8 mouse cellular contexts compared by ENCODE assay signal in the genomic region with DNA sequence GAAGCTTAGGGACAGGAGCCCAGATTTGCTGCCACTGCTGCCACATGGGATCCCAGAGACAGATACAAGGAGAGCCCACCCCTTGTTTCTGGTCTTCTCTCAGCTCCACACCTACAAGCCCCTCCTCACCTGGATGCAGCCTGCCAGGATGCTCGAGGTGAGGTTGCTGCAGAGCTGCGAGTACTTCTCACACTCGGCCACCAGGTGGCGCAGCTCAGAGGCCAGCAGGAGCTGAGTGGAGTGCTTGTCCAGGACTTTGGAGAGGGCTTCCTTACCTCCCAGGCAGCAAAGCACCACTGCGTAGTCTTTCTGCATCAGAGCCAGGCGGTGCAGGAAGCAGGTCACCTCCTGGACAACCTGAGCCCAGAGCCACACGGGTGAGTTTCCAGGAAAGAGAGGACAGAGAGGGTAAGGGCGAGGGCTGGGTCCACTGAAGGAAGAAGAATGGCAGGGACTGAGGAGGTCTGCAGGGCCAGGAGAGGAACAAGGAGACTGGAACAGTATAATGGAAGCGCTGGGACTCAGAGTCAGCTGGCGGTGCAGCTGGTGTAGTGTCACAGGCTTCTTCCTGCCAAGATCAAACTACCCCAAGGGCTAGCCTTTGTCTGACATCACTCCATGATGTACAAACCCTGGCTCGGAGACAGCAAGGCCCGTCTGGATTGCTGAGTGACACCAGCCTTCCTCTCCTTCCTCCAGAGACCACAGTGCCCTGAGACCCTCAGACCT. TPM values are rescaled to one million over a fixed set of nuclear protein-coding genes. Genes with fewer than 3 reads are reported as not detected.
DNase-seq lines count a peak whose midpoint lies in the region; ATAC-seq and TF ChIP-seq lines count a peak whose summit lies in the region.

No protein-coding gene starts in this region.

- peak; percentile 87; the same call in 1 of the 2 replicates for TF ChIP-seq CTCF in testis, adult 2 months (IDR thresholded peaks at IDR 0.05; ENCODE audit: control insufficient read depth, insufficient read depth, insufficient replicate concordance, low read depth, low read length)

- ATAC-seq in liver, embryonic 13.5 days (ENCODE audit: low read depth): peak; percentile 20; the same call in 1 of the 2 replicates
- ATAC-seq in neural tube, embryonic 11.5 days (ENCODE audit: insufficient read depth, low FRiP score, low TSS enrichment): no peak

- no peak overlapping the region for H3K27ac ChIP-seq in liver, embryonic 13.5 days
- no peak overlapping the region for H3K27ac ChIP-seq in neural tube, embryonic 11.5 days (ENCODE audit: low read depth, low read length)
- H3K27ac ChIP-seq in testis, adult 2 months (ENCODE audit: control insufficient read depth, insufficient read depth, low read depth, low read length): no peak overlapping the region

- peaks cover 27% of the 10 kb centered on the region for H3K27me3 ChIP-seq in liver, embryonic 13.5 days
- H3K27me3 ChIP-seq in neural tube, embryonic 11.5 days (ENCODE audit: control insufficient read depth, insufficient read depth, low read length): 0 out of 2 replicates have a peak, but pooled peaks cover 2% of the 10 kb centered on the region
- no peaks in the 10 kb centered on the region for H3K27me3 ChIP-seq in testis, adult 2 months (ENCODE audit: control insufficient read depth, insufficient read depth, low read length)

- intact Hi-C loops in gastrocnemius, postnatal 36 days (cut with DNase I): loop anchor here (2.0 to 5.0 kb wide), 3 partner anchors 67 to 202 kb away; a partner anchor contains a TSS

- H3K36me3 ChIP-seq in liver, embryonic 13.5 days: no peaks in the 10 kb centered on the region
- H3K36me3 ChIP-seq in neural tube, embryonic 11.5 days (ENCODE audit: control insufficient read depth, insufficient read depth, low read length): no peaks in the 10 kb centered on the region
- peaks cover 3% of the 10 kb centered on the region; the same call in 1 of the 2 replicates for H3K36me3 ChIP-seq in testis, adult 2 months (ENCODE audit: control insufficient read depth, insufficient read depth, low read length)

- H3K9me3 ChIP-seq in liver, embryonic 13.5 days (replicated peaks): no peaks in the 10 kb centered on the region
- H3K9me3 ChIP-seq in neural tube, embryonic 11.5 days (ENCODE audit: control insufficient read depth, low read length): no peaks in the 10 kb centered on the region

- no peak for TF ChIP-seq POLR2A in testis, adult 2 months (IDR thresholded peaks at IDR 0.05; ENCODE audit: control insufficient read depth, low read depth, low read length)

- H3K4me3 ChIP-seq in liver, embryonic 13.5 days (replicated peaks): no peak overlapping the region
- no peak overlapping the region for H3K4me3 ChIP-seq in neural tube, embryonic 11.5 days (ENCODE audit: low read depth, low read length)
- H3K4me3 ChIP-seq in testis, adult 2 months (ENCODE audit: control insufficient read depth, low read depth, low read length): no peak overlapping the region

- no peaks in the 10 kb centered on the region for H3K4me1 ChIP-seq in liver, embryonic 13.5 days (replicated peaks)
- H3K4me1 ChIP-seq in neural tube, embryonic 11.5 days (ENCODE audit: control insufficient read depth, insufficient read depth, low read length): no peaks in the 10 kb centered on the region
- no peaks in the 10 kb centered on the region for H3K4me1 ChIP-seq in testis, adult 2 months (ENCODE audit: control insufficient read depth, insufficient read depth, low read length)

- no peak overlapping the region for H3K4me2 ChIP-seq in liver, embryonic 13.5 days
- H3K4me2 ChIP-seq in neural tube, embryonic 11.5 days (ENCODE audit: low read depth): no peak overlapping the region

- DNase-seq in right cerebral cortex, adult 18-20 months: peak; percentile 46
- DNase-seq in right cerebral cortex, postnatal 36 days (ENCODE audit: low spot score in 2 of 2): no peak
- peak; percentile 67 to 84 for DNase-seq in cerebellum, postnatal 4 days (ENCODE audit: low spot score in 2 of 2)
- DNase-seq in gastrocnemius, postnatal 36 days: peak; percentile 65 to 73
- DNase-seq in kidney, adult 9 months: peak; percentile 75
- DNase-seq in liver, embryonic 13.5 days: peak; percentile 48
- DNase-seq in neural tube, embryonic 11.5 days (ENCODE audit: low spot score): peak; percentile 82

- WGBS in liver, embryonic 13.5 days (ENCODE audit: insufficient replicate concordance): 28% methylated on average over 12 of the region's 12 CpGs
- 42% methylated on average over 12 of the region's 12 CpGs for WGBS in neural tube, embryonic 11.5 days

- no peak overlapping the region for H3K9ac ChIP-seq in liver, embryonic 13.5 days
- no peak overlapping the region for H3K9ac ChIP-seq in neural tube, embryonic 11.5 days (ENCODE audit: low read length)

RNA-seq across cellular contexts. Expression of a gene that starts 20.4 kb away (rescaled TPM):
- 10 to 100 TPM; 11.2 to 11.4 TPM for total RNA-seq in gastrocnemius, postnatal 36 days (2021)
- 0.44 and 0.84 TPM in 2 replicates for polyA plus RNA-seq in liver, embryonic 13.5 days (2015; fragmentation: Nextera tagmentation; extraction: Ambion mirVana)
- 4.4 and 5.4 TPM in 2 replicates for polyA plus RNA-seq in neural tube, embryonic 11.5 days (2014; fragmentation: Nextera tagmentation; extraction: Ambion mirVana)
- 20.5 and 22.4 TPM in 2 replicates for polyA plus RNA-seq in testis, adult 2 months (2012; rRNA removed)

RNA-seq across cellular contexts. Expression of a gene that starts 29.2 kb away (rescaled TPM):
- total RNA-seq in gastrocnemius, postnatal 36 days (2021): 1 to 10 TPM; 4.9 to 6.7 TPM
- polyA plus RNA-seq in liver, embryonic 13.5 days (2015; fragmentation: Nextera tagmentation; extraction: Ambion mirVana): 34.6 and 35.1 TPM in 2 replicates
- polyA plus RNA-seq in neural tube, embryonic 11.5 days (2014; fragmentation: Nextera tagmentation; extraction: Ambion mirVana): 55.3 and 64.9 TPM in 2 replicates
- 8.7 and 9.4 TPM in 2 replicates for polyA plus RNA-seq in testis, adult 2 months (2012; rRNA removed)

RNA-seq across cellular contexts. Expression of a gene that starts 30.2 kb away (rescaled TPM):
- total RNA-seq in gastrocnemius, postnatal 36 days (2021): 10 to 100 TPM; 70.4 to 74.9 TPM
- 2.9 and 3.2 TPM in 2 replicates for polyA plus RNA-seq in liver, embryonic 13.5 days (2015; fragmentation: Nextera tagmentation; extraction: Ambion mirVana)
- polyA plus RNA-seq in neural tube, embryonic 11.5 days (2014; fragmentation: Nextera tagmentation; extraction: Ambion mirVana): 5.9 and 7.7 TPM in 2 replicates
- polyA plus RNA-seq in testis, adult 2 months (2012; rRNA removed): 96.2 and 106 TPM in 2 replicates

RNA-seq across cellular contexts. Expression of a gene that starts 38.3 kb away (rescaled TPM):
- under 1 TPM; 0.36 to 0.39 TPM for total RNA-seq in gastrocnemius, postnatal 36 days (2021)
- polyA plus RNA-seq in liver, embryonic 13.5 days (2015; fragmentation: Nextera tagmentation; extraction: Ambion mirVana): 0.02 TPM in 2 replicates
- 2.6 and 3.1 TPM in 2 replicates for polyA plus RNA-seq in neural tube, embryonic 11.5 days (2014; fragmentation: Nextera tagmentation; extraction: Ambion mirVana)
- polyA plus RNA-seq in testis, adult 2 months (2012; rRNA removed): 80.7 and 92.4 TPM in 2 replicates

Comparison
In these comparisons a context has a peak if more than half of its experiments do, and no peak if none do; other contexts are left out.
1. DNase-seq: peak in right cerebral cortex, adult 18-20 months (single experiment), cerebellum, postnatal 4 days (2 of 2), gastrocnemius, postnatal 36 days (2 of 2), kidney, adult 9 months (single experiment), liver, embryonic 13.5 days (single experiment) and neural tube, embryonic 11.5 days (single experiment); none in right cerebral cortex, postnatal 36 days (0 of 2).
2. RNA of a gene that starts 30.2 kb away (polyA plus RNA-seq): 96.2 to 106 TPM in testis, adult 2 months; 5.9 to 7.7 TPM in neural tube, embryonic 11.5 days and 2.9 to 3.2 TPM in liver, embryonic 13.5 days; every median in the first group is over 10 times any median in the second.